Mouse (Mus musculus) macrophage (primary cell): ENCODE data around the gene Ahctf1. TPM values are rescaled to one million over a fixed set of nuclear protein-coding genes. Genes with fewer than 3 reads are reported as not detected.
A peak's percentile ranks its signal among the peaks of the same experiment; 100 is the strongest.
"Not testable (repeated sequence)": the region's sequence is repeated elsewhere in the genome, so short reads cannot be mapped to it uniquely, and the experiment has no call there.

ENCODE experiments used
- H3K27ac ChIP-seq: fragments of 350-480 bp; formaldehyde crosslinking; 2 replicates; pipeline ENCODE4 v1.9.0; 2021
- H3K36me3 ChIP-seq: fragments of 350-480 bp; formaldehyde crosslinking; 2 replicates; pipeline ENCODE4 v1.9.0; 2021; ENCODE audit errors: inconsistent target
- H3K4me3 ChIP-seq: fragments of 350-480 bp; formaldehyde crosslinking; 2 replicates; pipeline ENCODE4 v1.9.0; 2021; ENCODE audit errors: inconsistent target
- H3K79me2 ChIP-seq: fragments of 350-480 bp; formaldehyde crosslinking; 2 replicates; pipeline ENCODE4 v1.9.0; 2021; ENCODE audit errors: inconsistent target
- whole genome bisulfite sequencing: methylation state at CpG from one replicate; pipeline ENCODE4 v1.1.7; 2026; ENCODE audit warnings: inconsistent platforms; ENCODE audit not compliant: missing documents; 5-methylcytosine and 5-hydroxymethylcytosine counted together
- polyA plus RNA-seq: library from polyadenylated mRNA; stranded (reverse); fragments of 250-400 nt; gene quantifications from 3 replicates; pipeline ENCODE4 v1.2.4, GENCODE M21; 2018; ENCODE audit warnings: inconsistent platforms

The Ahctf1 gene
- polyA plus RNA-seq, 1 experiment from 2014 or later = 21.5 TPM

- H3K79me2 ChIP-seq = no peaks in the 10 kb centered on the region
- WGBS = 95% methylated on average over 5 of the region's 5 CpGs
- H3K36me3 ChIP-seq = no peaks in the 10 kb centered on the region
- H3K27ac ChIP-seq = no peak overlapping the region
- no peak overlapping the region for H3K4me3 ChIP-seq
Observed at GRCm38 (mm10) chr1:179824549-179824948, 21.1 kb upstream of the Ahctf1 start.

- not testable (repeated sequence) for H3K4me3 ChIP-seq, H3K36me3 ChIP-seq, H3K27ac ChIP-seq, H3K79me2 ChIP-seq
- WGBS = 72% methylated on average over 11 of the region's 11 CpGs
Observed at GRCm38 (mm10) chr1:179818490-179819278, 15.2 kb upstream of the Ahctf1 start.

DNA sequence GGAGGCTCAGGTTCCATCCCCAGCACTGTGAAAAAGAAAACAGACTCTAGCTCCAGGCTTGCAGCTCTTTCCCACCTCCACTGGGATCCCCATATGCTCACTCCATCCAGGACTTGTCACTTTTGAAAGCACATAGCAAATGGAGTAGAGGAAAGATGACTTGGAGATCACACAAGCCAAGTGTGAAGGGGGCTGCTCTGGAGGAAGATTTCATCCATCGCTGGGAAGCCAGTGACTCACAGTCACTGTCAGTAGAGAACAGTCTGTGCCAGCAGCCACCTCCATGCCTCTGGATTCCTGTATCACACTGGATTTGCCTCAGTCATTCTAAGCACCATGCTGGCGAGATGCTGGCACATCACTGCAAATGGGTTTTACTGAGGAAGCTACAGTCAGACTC, 11.1 kb upstream of the Ahctf1 start:
- Histone ChIP-seq H3K36me3 (no peaks in the 10 kb centered on the region), H3K27ac (no peak overlapping the region), H3K4me3 (no peak overlapping the region), H3K79me2 (no peaks in the 10 kb centered on the region)
- 94% methylated on average over 2 of the region's 2 CpGs for WGBS

- H3K4me3 ChIP-seq = no peak overlapping the region
- 37% methylated on average over 2 of the region's 2 CpGs for WGBS
- H3K36me3 ChIP-seq = no peaks in the 10 kb centered on the region
- no peaks in the 10 kb centered on the region for H3K79me2 ChIP-seq
- H3K27ac ChIP-seq = no peak overlapping the region
Observed at GRCm38 (mm10) chr1:179813385-179813784, 9.9 kb upstream of the Ahctf1 start.

GRCm38 (mm10) chr1:179808300-179808699, 4.8 kb upstream of the Ahctf1 start:
- H3K79me2 ChIP-seq = no peaks in the 10 kb centered on the region
- no peaks in the 10 kb centered on the region for H3K36me3 ChIP-seq
- H3K4me3 ChIP-seq = no peak overlapping the region
- 93% methylated on average over 3 of the region's 3 CpGs for WGBS
- no peak overlapping the region for H3K27ac ChIP-seq

DNA sequence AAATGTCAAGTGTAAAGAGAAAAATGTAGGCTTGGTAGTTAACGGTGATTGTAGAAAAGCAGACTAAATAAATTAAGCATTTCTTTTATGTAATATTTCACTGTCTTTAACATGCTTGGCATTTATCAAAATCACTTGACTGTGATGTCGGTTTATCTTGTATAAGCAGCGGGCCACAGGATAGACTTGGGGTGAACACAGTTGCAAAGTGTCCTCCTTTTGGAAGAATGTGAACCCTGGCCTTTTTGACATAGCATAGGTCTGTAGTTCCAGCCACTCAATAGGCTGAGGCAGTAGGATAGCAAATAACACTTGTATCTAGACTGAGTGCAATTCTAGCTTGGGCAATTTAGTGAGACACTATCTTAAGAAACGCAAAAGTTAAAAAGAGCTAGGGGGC, 4.0 kb upstream of the Ahctf1 start:
- no peak overlapping the region for H3K27ac ChIP-seq
- WGBS = 94% methylated on average over 4 of the region's 4 CpGs
- H3K4me3 ChIP-seq = no peak overlapping the region
- H3K79me2 ChIP-seq = peaks cover 4% of the 10 kb centered on the region
- H3K36me3 ChIP-seq = no peaks in the 10 kb centered on the region

DNA sequence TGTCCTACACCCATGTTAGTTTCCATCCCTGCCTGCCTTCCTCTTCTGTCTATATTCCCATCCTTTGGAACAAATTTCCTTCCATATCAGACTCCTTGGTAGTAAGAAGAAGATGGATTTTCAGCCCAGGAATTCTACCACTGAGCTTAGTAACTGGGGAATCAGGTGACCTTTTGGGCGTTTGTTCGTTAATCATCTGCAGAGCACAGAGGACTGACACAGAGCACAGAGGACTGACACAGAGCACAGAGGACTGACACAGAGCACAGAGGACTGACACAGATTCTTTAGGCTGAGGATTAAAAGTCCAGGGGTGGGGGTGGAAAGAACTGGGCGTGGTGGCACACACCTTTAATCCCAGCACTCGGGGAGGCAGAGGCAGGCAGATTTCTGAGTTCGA, 2.3 kb upstream of the Ahctf1 start:
- H3K27ac ChIP-seq = no peak overlapping the region
- H3K4me3 ChIP-seq = no peak overlapping the region
- WGBS = 98% methylated on average over 5 of the region's 5 CpGs
- H3K36me3 ChIP-seq = no peaks in the 10 kb centered on the region
- peaks cover 21% of the 10 kb centered on the region for H3K79me2 ChIP-seq

DNA sequence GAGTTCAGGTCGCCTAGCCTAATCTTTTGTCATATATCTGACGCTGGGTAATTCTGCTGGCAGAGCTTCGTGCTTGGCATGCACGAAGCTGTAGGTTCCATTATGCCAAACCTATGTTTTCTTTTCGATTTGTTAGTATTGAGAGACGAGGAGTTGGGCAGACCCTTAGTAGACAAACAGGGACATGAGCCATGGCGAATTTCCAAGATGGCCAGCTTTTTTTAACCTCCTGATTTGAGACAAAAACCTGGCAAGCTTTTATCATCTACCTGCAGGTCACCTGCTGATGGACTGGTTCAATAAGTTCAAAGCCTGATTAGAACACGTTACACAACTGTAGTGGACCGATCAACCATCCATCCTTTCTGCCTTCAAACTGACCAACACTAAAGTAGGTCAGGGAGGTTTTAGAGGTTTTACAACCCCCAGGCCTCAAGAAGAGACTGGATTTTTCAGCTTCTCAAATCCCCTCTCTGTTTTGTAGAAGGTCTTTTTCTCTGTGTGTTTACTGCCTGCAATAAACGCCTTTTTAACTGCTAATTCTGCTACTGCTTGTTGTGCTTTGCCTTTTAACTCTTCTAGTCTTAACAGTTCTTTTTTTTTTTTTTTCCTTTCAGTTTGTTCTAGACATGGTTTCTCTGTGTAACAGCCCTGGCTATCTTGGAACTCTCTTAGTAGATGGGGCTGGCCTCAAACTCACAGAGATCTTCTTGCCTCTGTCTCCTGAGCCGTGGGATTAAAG, 831 bp upstream of the Ahctf1 start:
- H3K27ac ChIP-seq = no peak overlapping the region
- peak overlapping the region; percentile 2; the same call in 1 of the 2 replicates for H3K4me3 ChIP-seq
- no peaks in the 10 kb centered on the region for H3K36me3 ChIP-seq
- H3K79me2 ChIP-seq = peaks cover 35% of the 10 kb centered on the region
- 46% methylated on average over 11 of the region's 11 CpGs for WGBS

DNA sequence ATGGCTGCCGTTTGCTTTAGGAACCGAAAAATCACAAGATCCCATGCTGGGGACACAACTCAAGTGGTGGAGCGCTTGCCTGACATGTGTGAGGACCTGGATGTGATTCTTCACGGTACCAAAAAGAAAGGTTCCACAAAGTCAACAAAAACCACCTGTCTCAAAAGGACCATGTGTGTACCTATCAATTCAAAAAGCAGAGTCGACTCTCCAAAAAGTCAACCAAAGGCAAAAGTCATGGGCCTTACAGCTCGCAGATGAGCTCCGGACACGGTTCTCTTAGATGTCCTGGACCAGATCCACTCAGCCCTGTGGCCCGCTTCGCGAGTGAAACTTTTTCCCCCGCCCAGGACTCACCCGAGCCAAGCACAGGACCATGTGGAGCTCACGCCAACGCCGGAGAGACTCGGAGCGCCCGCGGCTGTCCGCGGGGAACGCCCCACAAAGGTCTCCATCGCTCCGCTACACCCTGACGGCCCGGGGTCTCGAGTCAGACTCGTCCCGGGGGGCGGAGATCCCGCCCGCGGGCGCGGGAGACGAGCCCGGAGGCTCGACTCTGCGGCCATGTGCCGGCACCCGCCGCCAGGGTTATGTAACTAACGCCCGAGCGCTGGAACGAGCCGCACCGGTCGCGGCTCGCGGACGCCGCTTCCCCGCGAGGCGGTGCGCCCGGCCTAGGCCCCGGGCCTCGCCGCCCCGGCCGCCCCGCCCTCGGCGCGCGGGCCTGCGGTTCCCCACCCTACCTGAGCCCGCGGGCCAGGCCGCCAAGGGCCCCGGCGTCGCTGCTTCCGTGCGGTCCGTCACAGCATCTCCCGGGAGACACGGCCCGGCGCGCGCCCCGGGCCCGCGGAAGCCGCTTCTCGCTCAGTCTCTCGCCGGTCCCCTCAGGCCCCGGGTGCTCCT, 619 bp downstream of the Ahctf1 start, which contains the start of gene Gm10518:
Gene Gm10518, plus strand, starts transcription at position 767 of the 903 bp plus-strand sequence.
- under 1% methylated on average over 90 of the region's 94 CpGs for WGBS
- peak within 1 kb of the TSS; percentile 24; the same call in 1 of the 2 replicates for H3K27ac ChIP-seq
- H3K79me2 ChIP-seq = peaks cover 41% of the 10 kb centered on the region
- no peaks in the 10 kb centered on the region; the same call in 1 of the 2 replicates for H3K36me3 ChIP-seq
- H3K4me3 ChIP-seq = peak within 1 kb of the TSS; percentile 64

- Histone ChIP-seq H3K79me2 (peaks cover 41% of the 10 kb centered on the region), H3K36me3 (peaks cover 33% of the 10 kb centered on the region), H3K27ac (no peak overlapping the region), H3K4me3 (no peak overlapping the region)
Observed at GRCm38 (mm10) chr1:179798794-179799193, 4.7 kb downstream of the Ahctf1 start.

GRCm38 (mm10) chr1:179787281-179787680, 16.2 kb downstream of the Ahctf1 start:
- WGBS = 20% methylated on average over 4 of the region's 4 CpGs
- Histone ChIP-seq H3K79me2 (no peaks in the 10 kb centered on the region), H3K4me3 (no peak overlapping the region), H3K27ac (no peak overlapping the region), H3K36me3 (peaks cover 35% of the 10 kb centered on the region)

GRCm38 (mm10) chr1:179785502-179785901, 18.0 kb downstream of the Ahctf1 start:
- WGBS = 83% methylated on average over 5 of the region's 5 CpGs
- H3K36me3 ChIP-seq = peaks cover 43% of the 10 kb centered on the region
- no peaks in the 10 kb centered on the region for H3K79me2 ChIP-seq
- H3K27ac ChIP-seq = no peak overlapping the region
- H3K4me3 ChIP-seq = no peak overlapping the region

DNA sequence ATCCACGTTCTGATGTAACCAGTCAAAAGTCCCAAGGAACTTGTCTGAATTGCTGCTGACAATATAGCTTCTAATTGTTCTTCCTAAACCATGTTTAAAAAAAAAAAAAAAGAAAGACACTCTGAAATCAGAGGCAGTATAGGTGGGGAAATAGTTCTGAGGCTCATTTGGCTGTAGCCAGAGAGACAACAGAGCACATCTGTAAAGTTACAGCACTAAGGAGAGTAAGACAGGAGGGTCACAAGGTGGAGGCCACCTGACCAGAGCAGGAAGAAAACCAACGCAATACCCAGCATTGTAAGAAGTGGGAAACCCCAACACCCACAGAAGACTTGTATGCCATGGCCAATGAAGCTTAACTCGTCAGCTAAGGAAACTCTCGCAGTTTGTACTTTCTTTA, 19.4 kb downstream of the Ahctf1 start:
- H3K36me3 ChIP-seq = peaks cover 46% of the 10 kb centered on the region
- H3K4me3 ChIP-seq = no peak overlapping the region
- H3K79me2 ChIP-seq = no peaks in the 10 kb centered on the region
- no peak overlapping the region for H3K27ac ChIP-seq
- WGBS = 81% methylated on average over 4 of the region's 4 CpGs

GRCm38 (mm10) chr1:179776831-179777230, 26.6 kb downstream of the Ahctf1 start:
- 100% methylated on average over 7 of the region's 8 CpGs for WGBS
- Histone ChIP-seq H3K4me3 (no peak overlapping the region), H3K36me3 (peaks cover 91% of the 10 kb centered on the region), H3K27ac (no peak overlapping the region), H3K79me2 (no peaks in the 10 kb centered on the region)
